19 mouse cellular contexts compared by ENCODE assay signal in the genomic region with DNA sequence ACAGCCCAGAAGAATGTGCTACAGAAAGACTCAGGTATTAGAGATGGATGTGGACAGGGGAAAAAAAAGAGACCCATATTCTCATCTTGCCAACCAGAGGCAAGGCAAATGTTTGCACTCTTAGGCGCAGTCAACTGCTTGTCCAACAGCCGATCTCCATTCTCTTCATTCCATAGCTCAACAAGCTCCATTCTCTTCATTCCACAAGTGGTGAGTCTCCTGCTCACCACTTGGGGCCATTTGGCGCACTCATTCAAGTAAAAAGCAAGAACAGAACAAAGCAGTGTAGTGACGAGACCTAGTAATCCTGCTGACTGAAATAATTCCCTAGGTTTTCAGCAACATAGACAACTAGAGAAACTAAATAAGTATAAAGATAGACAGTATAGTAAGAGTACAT. TPM values are rescaled to one million over a fixed set of nuclear protein-coding genes. Genes with fewer than 3 reads are reported as not detected.
A peak's percentile ranks its signal among the peaks of the same experiment; 100 is the strongest.
DNase-seq lines count a peak whose midpoint lies in the region; ATAC-seq and TF ChIP-seq lines count a peak whose summit lies in the region.
"Had no signal": no experiment of that assay in that cellular context is flagged by ENCODE, and none has a peak within 500 bp of the region (broad histone marks: within the 10 kb centered on the region; RNA-seq: fewer than 3 reads in every experiment).

No protein-coding gene starts in this region.

- H3K9me3 ChIP-seq in heart, embryonic 12.5 days (replicated peaks), result no peaks in the 10 kb centered on the region
- H3K9me3 ChIP-seq: hindbrain, embryonic 13.5 days; limb, embryonic 13.5 days; megakaryocyte, embryonic 14.5 days; neural tube, embryonic 12.5 days had no signal

- H3K4me3 ChIP-seq in heart, embryonic 12.5 days, result no peak overlapping the region
- H3K4me3 ChIP-seq in left cerebral cortex, adult 2 months, result no peak overlapping the region
- H3K4me3 ChIP-seq: erythroblast, embryonic 14.5 days; hindbrain, embryonic 13.5 days; limb, embryonic 13.5 days; megakaryocyte, embryonic 14.5 days; neural tube, embryonic 12.5 days had no signal

- ATAC-seq in heart, embryonic 12.5 days (ENCODE audit: insufficient number of reproducible peaks, low FRiP score), result no peak

- no peaks in the 10 kb centered on the region for H3K27me3 ChIP-seq in heart, embryonic 12.5 days (replicated peaks)
- H3K27me3 ChIP-seq: hindbrain, embryonic 13.5 days; limb, embryonic 13.5 days; megakaryocyte, embryonic 14.5 days; neural tube, embryonic 12.5 days had no signal

- 56% methylated on average over 4 of the region's 4 CpGs for WGBS in heart, embryonic 12.5 days

- no peak overlapping the region for H3K4me2 ChIP-seq in heart, embryonic 12.5 days
- H3K4me2 ChIP-seq: hindbrain, embryonic 13.5 days; limb, embryonic 13.5 days; neural tube, embryonic 12.5 days had no signal

- TF ChIP-seq CTCF in left cerebral cortex, adult 2 months (IDR thresholded peaks at IDR 0.05), result peak; percentile 13

- peak; percentile 63 for DNase-seq in heart, adult 11 months
- no peak for DNase-seq in left cerebral cortex, adult 2 months (ENCODE audit: extremely low spot score in 1 of 2, low spot score in 2 of 2)
- no peak for DNase-seq in left cerebral cortex, postnatal 36 days (ENCODE audit: low spot score in 2 of 2)
- peak; percentile 40 for DNase-seq in ZHBTc4 (ENCODE audit: low read depth, low spot score)
- DNase-seq in lung, postnatal 36 days, result peak; percentile 70
- no peak for DNase-seq in cerebellum, adult 11 months
- DNase-seq in left cerebral cortex, postnatal 14 days (ENCODE audit: low spot score in 2 of 2), result no peak
- DNase-seq: adrenal gland, adult 8-10 months; cerebellum, adult 9-11 months; gastrocnemius, postnatal 36 days; kidney, adult 18-20 months; right cerebral cortex, postnatal 14 days; thymus, postnatal 36 days had no signal

- H3K36me3 ChIP-seq in heart, embryonic 12.5 days, result peaks cover 12% of the 10 kb centered on the region

- H3K4me1 ChIP-seq in heart, embryonic 12.5 days (replicated peaks), result no peaks in the 10 kb centered on the region; the same call in 1 of the 2 replicates

- no peak overlapping the region for H3K9ac ChIP-seq in heart, embryonic 12.5 days
- H3K9ac ChIP-seq: hindbrain, embryonic 13.5 days; limb, embryonic 13.5 days; neural tube, embryonic 12.5 days had no signal

- intact Hi-C loops in left cerebral cortex, adult 2 months (cut with DNase I), result loop anchor here (2.0 kb wide), 1 partner anchor 19 kb away; no protein-coding TSS in a partner anchor
- intact Hi-C loops in left cerebral cortex, postnatal 36 days (cut with DNase I), result no loop called here
- intact Hi-C loops in left cerebral cortex, postnatal 14 days (cut with DNase I), result no loop called here

- H3K27ac ChIP-seq in heart, embryonic 12.5 days (ENCODE audit: poor library complexity, severe bottlenecking), result no peak overlapping the region
- H3K27ac ChIP-seq in left cerebral cortex, adult 2 months, result no peak overlapping the region
- H3K27ac ChIP-seq: hindbrain, embryonic 13.5 days; limb, embryonic 13.5 days; neural tube, embryonic 12.5 days had no signal

RNA-seq across cellular contexts. Expression of a gene that starts 50.8 kb away (rescaled TPM):
- polyA plus RNA-seq in heart, embryonic 12.5 days (2016; fragmentation: Nextera tagmentation; extraction: Ambion mirVana), result 10.0 and 11.0 TPM in 2 replicates
- 10 to 100 TPM; 52.4 to 55.5 TPM for total RNA-seq in left cerebral cortex, adult 2 months (2021)
- 10 to 100 TPM; 50.0 to 59.4 TPM for total RNA-seq in left cerebral cortex, postnatal 36 days (2021)
- total RNA-seq in left cerebral cortex, postnatal 14 days (2021), result 10 to 100 TPM; 66.2 to 70.6 TPM

Comparison
In these comparisons a context has a peak if more than half of its experiments do, and no peak if none do; other contexts are left out.
1. DNase-seq: peak in heart, adult 11 months (single experiment), ZHBTc4 (single experiment) and lung, postnatal 36 days (single experiment); none in left cerebral cortex, adult 2 months (0 of 2), left cerebral cortex, postnatal 36 days (0 of 2), cerebellum, adult 11 months (single experiment) and left cerebral cortex, postnatal 14 days (0 of 2).